Mouse (Mus musculus) lung, embryonic 16.5 days (tissue): Measurements from ENCODE around the gene Cggbp1. TPM values are rescaled to one million over a fixed set of nuclear protein-coding genes. Genes with fewer than 3 reads are reported as not detected.

Experiments used
- ATAC-seq: fragments of 200-750 bp; cut with Nextera tagmentation; 2 replicates; pipeline ENCODE4 v1.8.0; 2017; ENCODE audit warnings: low read depth, mild to moderate bottlenecking, moderate library complexity
- H3K27ac ChIP-seq: fragments of 300-500 bp; sonication (generic); 2 replicates; pipeline ENCODE4 v1.5.1; 2014; ENCODE audit warnings: mild to moderate bottlenecking, control low read depth, low read length
- H3K27me3 ChIP-seq: fragments of 300-500 bp; sonication (generic); 2 replicates; pipeline ENCODE4 v1.6.1; 2014; ENCODE audit warnings: low read depth, low read length, mixed read lengths; ENCODE audit not compliant: control insufficient read depth, insufficient read depth
- H3K36me3 ChIP-seq: fragments of 300-500 bp; sonication (generic); 2 replicates; pipeline ENCODE4 v1.6.1; 2014; ENCODE audit warnings: low read length; ENCODE audit not compliant: control insufficient read depth, insufficient read depth
- H3K4me1 ChIP-seq: fragments of 300-500 bp; sonication (generic); replicated peaks from 2 replicates; pipeline ENCODE4 v1.6.1; 2014; ENCODE audit warnings: low read length, mixed read lengths; ENCODE audit not compliant: control insufficient read depth, insufficient read depth
- H3K4me2 ChIP-seq: fragments of 300-500 bp; sonication (generic); 2 replicates; pipeline ENCODE4 v1.6.1; 2014; ENCODE audit warnings: low read depth, low read length, control low read depth
- H3K4me3 ChIP-seq: fragments of 300-500 bp; sonication (generic); 2 replicates; pipeline ENCODE4 v1.5.1; 2014; ENCODE audit warnings: mild to moderate bottlenecking, low read length, control low read depth
- H3K9ac ChIP-seq: fragments of 300-500 bp; sonication (generic); 2 replicates; pipeline ENCODE4 v1.6.1; 2014; ENCODE audit warnings: low read length, control low read depth
- H3K9me3 ChIP-seq: fragments of 300-500 bp; sonication (generic); 2 replicates; pipeline ENCODE4 v1.6.1; 2016; ENCODE audit warnings: low read length; ENCODE audit not compliant: control insufficient read depth
- WGBS: fragments of 180-500 bp; shearing (Covaris S2); extraction: QIAGEN DNeasy Blood & Tissue Kit; methylation state at CpG from one replicate; pipeline ENCODE4 v1.1.7; 2014; 5-methylcytosine and 5-hydroxymethylcytosine counted together
- polyA plus RNA-seq: library from polyadenylated mRNA; unstranded; fragments of >200 nt; fragmentation: Nextera tagmentation; extraction: Ambion mirVana; gene quantifications from 2 replicates; pipeline ENCODE4 v1.2.1, GENCODE M21; 2015

The Cggbp1 gene
- polyA plus RNA-seq, 1 experiment from 2014 or later: 92.0 TPM

DNA sequence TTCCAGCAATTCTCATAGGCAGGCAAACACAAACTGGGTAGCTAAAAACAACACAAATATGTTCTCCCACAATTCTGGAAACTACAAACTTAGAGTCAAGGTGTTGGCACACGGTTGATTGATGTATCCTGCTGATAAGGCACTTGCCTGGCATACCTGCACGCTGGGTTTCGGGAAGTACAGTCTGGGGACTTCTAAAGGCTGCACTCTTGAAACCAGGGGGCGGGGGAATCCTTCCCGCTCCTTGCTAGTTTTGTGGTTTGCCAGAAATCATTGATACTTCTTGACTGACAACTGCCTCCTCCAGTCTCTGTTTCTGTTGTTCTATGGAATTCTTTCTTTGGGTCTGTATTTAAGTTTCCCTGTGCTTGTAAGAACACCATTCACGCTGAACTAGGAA lies 16.8 kb downstream of the Cggbp1 start:
- no peaks in the 10 kb centered on the region for H3K27me3 ChIP-seq
- H3K36me3 ChIP-seq: no peaks in the 10 kb centered on the region
- peak; percentile 78 for ATAC-seq
- 43% methylated on average over 6 of the region's 6 CpGs for WGBS
- H3K4me1 ChIP-seq: no peaks in the 10 kb centered on the region
- no peaks in the 10 kb centered on the region for H3K9me3 ChIP-seq
- no peak overlapping the region for H3K4me3 ChIP-seq
- peak overlapping the region; percentile 17; the same call in 1 of the 2 replicates for H3K4me2 ChIP-seq
- H3K27ac ChIP-seq: no peak overlapping the region; the same call in 1 of the 2 replicates
- no peak overlapping the region for H3K9ac ChIP-seq

- H3K9me3 ChIP-seq: no peaks in the 10 kb centered on the region
- H3K36me3 ChIP-seq: no peaks in the 10 kb centered on the region
- no peak for ATAC-seq
- H3K4me1 ChIP-seq: no peaks in the 10 kb centered on the region
- no peaks in the 10 kb centered on the region for H3K27me3 ChIP-seq
- no peak overlapping the region for H3K4me2 ChIP-seq
- H3K27ac ChIP-seq: no peak overlapping the region
- WGBS: 72% methylated on average over 2 of the region's 2 CpGs
- no peak overlapping the region for H3K9ac ChIP-seq
- no peak overlapping the region for H3K4me3 ChIP-seq
These were observed 17.8 kb downstream of the Cggbp1 start for GRCm38 (mm10) chr16:64869621-64870020.

GRCm38 (mm10) chr16:64872296-64872695 lies 20.5 kb downstream of the Cggbp1 start:
- Histone ChIP-seq H3K9me3 (no peaks in the 10 kb centered on the region), H3K36me3 (no peaks in the 10 kb centered on the region), H3K27ac (no peak overlapping the region), H3K27me3 (no peaks in the 10 kb centered on the region), H3K9ac (no peak overlapping the region), H3K4me3 (no peak overlapping the region), H3K4me1 (0 out of 2 replicates have a peak, but pooled peaks cover 2% of the 10 kb centered on the region), H3K4me2 (no peak overlapping the region)
- WGBS: 19% methylated on average over 3 of the region's 3 CpGs
- ATAC-seq: no peak

DNA sequence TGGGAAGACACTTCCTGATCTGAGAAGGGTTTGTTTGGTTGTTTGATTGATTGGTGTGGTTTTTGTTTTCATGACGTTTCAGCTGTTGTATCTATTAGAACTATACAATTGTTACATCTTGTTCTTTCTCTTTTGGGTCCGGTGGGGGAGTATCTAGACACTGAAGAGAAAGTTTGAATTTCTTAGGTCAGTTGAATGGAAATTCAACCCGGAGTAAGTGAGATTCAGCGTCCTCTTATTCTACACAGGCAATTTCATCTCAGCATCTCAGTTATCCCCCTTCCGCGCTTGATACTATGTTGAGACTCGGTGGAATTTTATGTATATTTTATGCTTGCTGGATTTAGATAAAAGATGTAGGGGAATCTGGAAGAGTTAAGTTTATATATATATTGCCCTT lies 21.0 kb downstream of the Cggbp1 start:
- Histone ChIP-seq H3K9me3 (no peaks in the 10 kb centered on the region), H3K4me3 (peak overlapping the region; percentile 42), H3K4me1 (0 out of 2 replicates have a peak, but pooled peaks cover 2% of the 10 kb centered on the region), H3K27ac (no peak overlapping the region), H3K27me3 (no peaks in the 10 kb centered on the region), H3K4me2 (peak overlapping the region; percentile 65), H3K9ac (no peak overlapping the region), H3K36me3 (no peaks in the 10 kb centered on the region)
- 2% methylated on average over 7 of the region's 7 CpGs for WGBS
- ATAC-seq: no peak

- H3K4me1 ChIP-seq: 0 out of 2 replicates have a peak, but pooled peaks cover 2% of the 10 kb centered on the region
- H3K27ac ChIP-seq: peak overlapping the region; percentile 90
- H3K36me3 ChIP-seq: no peaks in the 10 kb centered on the region
- no peaks in the 10 kb centered on the region for H3K9me3 ChIP-seq
- peak overlapping the region; percentile 64 for H3K4me3 ChIP-seq
- no peaks in the 10 kb centered on the region for H3K27me3 ChIP-seq
- peak overlapping the region; percentile 65 for H3K4me2 ChIP-seq
- H3K9ac ChIP-seq: peak overlapping the region; percentile 67
- WGBS: 2% methylated on average over 29 of the region's 29 CpGs
- peak; percentile 97 for ATAC-seq
These were observed 21.9 kb downstream of the Cggbp1 start for GRCm38 (mm10) chr16:64873416-64874305.

- H3K9ac ChIP-seq: no peak overlapping the region
- 0 out of 2 replicates have a peak, but pooled peaks cover 2% of the 10 kb centered on the region for H3K4me1 ChIP-seq
- no peaks in the 10 kb centered on the region for H3K36me3 ChIP-seq
- H3K27me3 ChIP-seq: no peaks in the 10 kb centered on the region
- H3K4me3 ChIP-seq: no peak overlapping the region
- no peaks in the 10 kb centered on the region for H3K9me3 ChIP-seq
- no peak overlapping the region for H3K4me2 ChIP-seq
- ATAC-seq: no peak
- 97% methylated on average over 10 of the region's 10 CpGs for WGBS
- H3K27ac ChIP-seq: no peak overlapping the region
These were observed 23.6 kb downstream of the Cggbp1 start for GRCm38 (mm10) chr16:64875384-64875783.

- 89% methylated on average over 1 of the region's 1 CpGs for WGBS
These were observed 24.0 kb downstream of the Cggbp1 start for GRCm38 (mm10) chr16:64875822-64876221.

DNA sequence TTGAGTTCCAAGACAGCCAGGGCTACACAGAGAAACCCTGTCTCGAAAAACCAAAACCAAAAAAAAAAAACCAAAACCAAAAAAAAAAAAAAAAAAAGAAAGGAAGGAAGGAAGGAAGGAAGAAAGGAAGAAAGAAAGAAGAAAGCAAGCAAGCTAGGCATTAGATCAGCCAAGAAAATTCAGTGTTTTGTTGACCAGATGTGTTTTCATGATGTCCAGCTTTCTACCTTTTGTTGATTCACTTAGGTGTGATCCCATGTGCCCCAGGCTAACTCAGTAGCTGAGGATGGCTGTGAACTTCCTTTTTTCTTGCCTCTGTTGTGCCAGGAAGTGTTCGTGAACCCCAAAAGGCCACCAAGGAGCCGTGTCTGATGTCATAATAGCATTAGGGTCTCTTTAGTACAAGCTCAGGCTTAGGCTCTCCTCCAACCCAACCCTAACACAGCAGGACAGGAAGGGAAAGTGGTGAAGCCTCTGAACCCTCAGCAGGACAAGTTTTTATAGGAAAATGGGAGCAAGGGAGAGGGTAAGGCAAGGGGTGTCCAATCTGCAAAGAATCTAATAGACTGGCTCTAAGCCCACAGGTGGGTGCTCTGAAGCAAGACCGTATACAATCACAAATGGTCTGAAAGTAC lies 25.0 kb downstream of the Cggbp1 start:
- H3K27ac ChIP-seq: peak overlapping the region; percentile 66
- no peaks in the 10 kb centered on the region for H3K36me3 ChIP-seq
- no peak overlapping the region for H3K9ac ChIP-seq
- H3K9me3 ChIP-seq: no peaks in the 10 kb centered on the region
- 0 out of 2 replicates have a peak, but pooled peaks cover 2% of the 10 kb centered on the region for H3K4me1 ChIP-seq
- no peak for ATAC-seq
- H3K4me2 ChIP-seq: no peak overlapping the region
- 70% methylated on average over 4 of the region's 4 CpGs for WGBS
- no peak overlapping the region for H3K4me3 ChIP-seq
- H3K27me3 ChIP-seq: no peaks in the 10 kb centered on the region

More at GRCm38 (mm10) chr16:64875822-64876221, 24.0 kb downstream of the Cggbp1 start:
- Histone ChIP-seq H3K4me2 (no peak overlapping the region), H3K27ac (no peak overlapping the region), H3K4me3 (no peak overlapping the region), H3K9me3 (no peaks in the 10 kb centered on the region), H3K27me3 (no peaks in the 10 kb centered on the region), H3K9ac (no peak overlapping the region), H3K4me1 (0 out of 2 replicates have a peak, but pooled peaks cover 2% of the 10 kb centered on the region), H3K36me3 (no peaks in the 10 kb centered on the region)
- ATAC-seq: no peak

- Histone ChIP-seq H3K36me3 (no peaks in the 10 kb centered on the region), H3K4me3 (no peak overlapping the region), H3K9ac (no peak overlapping the region), H3K27me3 (no peaks in the 10 kb centered on the region), H3K4me2 (no peak overlapping the region), H3K27ac (peak overlapping the region; percentile 66), H3K4me1 (0 out of 2 replicates have a peak, but pooled peaks cover 2% of the 10 kb centered on the region), H3K9me3 (no peaks in the 10 kb centered on the region)
- ATAC-seq: peak; percentile 50
- WGBS: 66% methylated on average over 3 of the region's 3 CpGs
These were observed 25.5 kb downstream of the Cggbp1 start for GRCm38 (mm10) chr16:64877314-64877713.
